Mouse (Mus musculus) intestine, embryonic 16.5 days (tissue): ENCODE results near the gene Kifc3. TPM values are rescaled to one million over a fixed set of nuclear protein-coding genes. Genes with fewer than 3 reads are reported as not detected.

Experiments
- ATAC-seq: fragments of 200-750 bp; cut with Nextera tagmentation; 2 replicates; pipeline ENCODE4 v1.8.0; 2017; ENCODE audit warnings: moderate TSS enrichment, moderate library complexity
- H3K27ac ChIP-seq: fragments of 300-500 bp; sonication (generic); 2 replicates; pipeline ENCODE4 v1.5.1; 2014; ENCODE audit warnings: mild to moderate bottlenecking, low read length
- H3K27me3 ChIP-seq: fragments of 300-500 bp; sonication (generic); replicated peaks from 2 replicates; pipeline ENCODE4 v1.6.1; 2014; ENCODE audit warnings: low read length, control low read depth, mixed read lengths; ENCODE audit not compliant: control insufficient read depth, insufficient read depth
- H3K36me3 ChIP-seq: fragments of 300-500 bp; sonication (generic); 2 replicates; pipeline ENCODE4 v1.6.1; 2014; ENCODE audit warnings: low read length, control low read depth; ENCODE audit not compliant: control insufficient read depth, insufficient read depth
- H3K4me1 ChIP-seq: fragments of 300-500 bp; sonication (generic); 2 replicates; pipeline ENCODE4 v1.6.1; 2014; ENCODE audit warnings: low read length, control low read depth, mixed read lengths; ENCODE audit not compliant: control insufficient read depth, insufficient read depth
- H3K4me2 ChIP-seq: fragments of 300-500 bp; sonication (generic); 2 replicates; pipeline ENCODE4 v1.6.1; 2014; ENCODE audit warnings: low read depth, low read length, control low read depth
- H3K4me3 ChIP-seq: fragments of 300-500 bp; sonication (generic); 2 replicates; pipeline ENCODE4 v1.5.1; 2014; ENCODE audit warnings: mild to moderate bottlenecking, low read length
- H3K9ac ChIP-seq: fragments of 300-500 bp; sonication (generic); 2 replicates; pipeline ENCODE4 v1.6.1; 2014; ENCODE audit warnings: low read depth, low read length
- H3K9me3 ChIP-seq: fragments of 300-500 bp; sonication (generic); 2 replicates; pipeline ENCODE4 v1.6.1; 2016; ENCODE audit warnings: low read length, control low read depth; ENCODE audit not compliant: control insufficient read depth
- WGBS: fragments of 180-500 bp; shearing (Covaris S2); extraction: QIAGEN DNeasy Blood & Tissue Kit; methylation state at CpG from one replicate; pipeline ENCODE4 v1.1.7; 2014; 5-methylcytosine and 5-hydroxymethylcytosine counted together
- polyA plus RNA-seq: library from polyadenylated mRNA; unstranded; fragments of >200 nt; fragmentation: Nextera tagmentation; extraction: Ambion mirVana; gene quantifications from 2 replicates; pipeline ENCODE4 v1.2.1, GENCODE M21; 2015

Kifc3 gene
- polyA plus RNA-seq, 1 experiment from 2014 or later: 23.4 TPM

GRCm38 (mm10) chr8:95080381-95081341 lies 122.0 kb downstream of the Kifc3 start, which contains the start of gene Katnb1:
Gene Katnb1 (plus strand): TSS chr8:95081186.
- Histone ChIP-seq H3K27me3 (no peaks in the 10 kb centered on the region), H3K9me3 (no peaks in the 10 kb centered on the region)
- WGBS: under 1% methylated on average over 47 of the region's 47 CpGs

GRCm38 (mm10) chr8:95079305-95079704 lies 123.3 kb downstream of the Kifc3 start:
- no peak overlapping the region for H3K9ac ChIP-seq
- peaks cover 9% of the 10 kb centered on the region for H3K4me1 ChIP-seq
- no peak for ATAC-seq
- H3K9me3 ChIP-seq: no peaks in the 10 kb centered on the region
- H3K4me2 ChIP-seq: no peak overlapping the region
- no peaks in the 10 kb centered on the region for H3K27me3 ChIP-seq
- no peak overlapping the region for H3K4me3 ChIP-seq
- H3K36me3 ChIP-seq: no peaks in the 10 kb centered on the region
- 82% methylated on average over 4 of the region's 4 CpGs for WGBS
- H3K27ac ChIP-seq: no peak overlapping the region

More at GRCm38 (mm10) chr8:95080381-95081341, 122.0 kb downstream of the Kifc3 start, which contains the start of gene Katnb1:
- Histone ChIP-seq H3K9ac (peak within 1 kb of the TSS; percentile 77), H3K4me3 (peak within 1 kb of the TSS; percentile 74), H3K27ac (peak within 1 kb of the TSS; percentile 55), H3K4me1 (peaks cover 14% of the 10 kb centered on the region), H3K4me2 (peak within 1 kb of the TSS; percentile 92), H3K36me3 (no peaks in the 10 kb centered on the region)
- ATAC-seq: peak; percentile 98

- WGBS: 76% methylated on average over 3 of the region's 3 CpGs
- Histone ChIP-seq H3K36me3 (no peaks in the 10 kb centered on the region), H3K9me3 (no peaks in the 10 kb centered on the region), H3K4me2 (no peak overlapping the region), H3K4me1 (peaks cover 9% of the 10 kb centered on the region), H3K4me3 (no peak overlapping the region), H3K27me3 (no peaks in the 10 kb centered on the region), H3K9ac (no peak overlapping the region), H3K27ac (no peak overlapping the region)
- no peak for ATAC-seq
Observed at GRCm38 (mm10) chr8:95078055-95078454, 124.6 kb downstream of the Kifc3 start.

GRCm38 (mm10) chr8:95076151-95076550 lies 126.5 kb downstream of the Kifc3 start:
- Histone ChIP-seq H3K4me3 (no peak overlapping the region), H3K27me3 (no peaks in the 10 kb centered on the region), H3K4me1 (no peaks in the 10 kb centered on the region), H3K4me2 (no peak overlapping the region), H3K27ac (no peak overlapping the region), H3K9ac (no peak overlapping the region), H3K9me3 (no peaks in the 10 kb centered on the region), H3K36me3 (no peaks in the 10 kb centered on the region)
- 70% methylated on average over 17 of the region's 17 CpGs for WGBS
- ATAC-seq: no peak

- H3K9ac ChIP-seq: no peak overlapping the region
- no peak overlapping the region for H3K4me3 ChIP-seq
- ATAC-seq: no peak
- H3K36me3 ChIP-seq: no peaks in the 10 kb centered on the region
- no peaks in the 10 kb centered on the region for H3K4me1 ChIP-seq
- H3K9me3 ChIP-seq: no peaks in the 10 kb centered on the region
- H3K27ac ChIP-seq: no peak overlapping the region
- no peak overlapping the region for H3K4me2 ChIP-seq
- H3K27me3 ChIP-seq: no peaks in the 10 kb centered on the region
- WGBS: 70% methylated on average over 3 of the region's 3 CpGs
Observed at GRCm38 (mm10) chr8:95075504-95075903, 127.1 kb downstream of the Kifc3 start.

GRCm38 (mm10) chr8:95067582-95067981 lies 135.0 kb downstream of the Kifc3 start:
- no peak overlapping the region for H3K27ac ChIP-seq
- H3K4me3 ChIP-seq: no peak overlapping the region
- H3K4me2 ChIP-seq: no peak overlapping the region
- no peaks in the 10 kb centered on the region for H3K9me3 ChIP-seq
- no peaks in the 10 kb centered on the region for H3K36me3 ChIP-seq
- H3K27me3 ChIP-seq: no peaks in the 10 kb centered on the region
- no peak for ATAC-seq
- 61% methylated on average over 3 of the region's 3 CpGs for WGBS
- no peak overlapping the region for H3K9ac ChIP-seq
- H3K4me1 ChIP-seq: no peaks in the 10 kb centered on the region

- no peak for ATAC-seq
- no peaks in the 10 kb centered on the region for H3K4me1 ChIP-seq
- H3K9ac ChIP-seq: no peak overlapping the region
- H3K36me3 ChIP-seq: no peaks in the 10 kb centered on the region
- H3K4me2 ChIP-seq: no peak overlapping the region
- H3K27me3 ChIP-seq: no peaks in the 10 kb centered on the region
- no peak overlapping the region for H3K27ac ChIP-seq
- H3K4me3 ChIP-seq: no peak overlapping the region
- WGBS: 88% methylated on average over 2 of the region's 2 CpGs
- no peaks in the 10 kb centered on the region for H3K9me3 ChIP-seq
Observed at GRCm38 (mm10) chr8:95064531-95064930, 138.1 kb downstream of the Kifc3 start.

- H3K9me3 ChIP-seq: no peaks in the 10 kb centered on the region
- H3K4me1 ChIP-seq: no peaks in the 10 kb centered on the region
- H3K4me3 ChIP-seq: no peak overlapping the region
- H3K27ac ChIP-seq: no peak overlapping the region
- no peak overlapping the region for H3K4me2 ChIP-seq
- no peak for ATAC-seq
- no peaks in the 10 kb centered on the region for H3K36me3 ChIP-seq
- no peaks in the 10 kb centered on the region for H3K27me3 ChIP-seq
- WGBS: 61% methylated on average over 6 of the region's 6 CpGs
- no peak overlapping the region for H3K9ac ChIP-seq
Observed at GRCm38 (mm10) chr8:95059812-95060533, 142.6 kb downstream of the Kifc3 start.

GRCm38 (mm10) chr8:95058661-95059060 lies 144.0 kb downstream of the Kifc3 start:
- Histone ChIP-seq H3K4me2 (no peak overlapping the region), H3K36me3 (no peaks in the 10 kb centered on the region), H3K4me3 (no peak overlapping the region), H3K27me3 (no peaks in the 10 kb centered on the region), H3K9me3 (no peaks in the 10 kb centered on the region), H3K27ac (no peak overlapping the region), H3K4me1 (no peaks in the 10 kb centered on the region), H3K9ac (no peak overlapping the region)
- no peak for ATAC-seq
- WGBS: 74% methylated on average over 6 of the region's 6 CpGs
